Mouse (Mus musculus): ENCODE data around the gene Wscd1. TPM values are rescaled to one million over a fixed set of nuclear protein-coding genes. Genes with fewer than 3 reads are reported as not detected.

Wscd1 gene
- polyA plus RNA-seq, 1 experiment from 2014 or later: 1.2 TPM

GRCm38 (mm10) chr11:71763651-71764275 is 14.0 kb downstream of the Wscd1 start:
- Histone ChIP-seq H3K4me2 (no peak overlapping the region), H3K27ac (ENCODE audit: low read depth, low read length) (no peak overlapping the region), H3K27me3 (replicated peaks; ENCODE audit: control insufficient read depth, insufficient read depth, low read length) (no peaks in the 10 kb centered on the region), H3K9me3 (ENCODE audit: control insufficient read depth, low read length) (no peaks in the 10 kb centered on the region), H3K9ac (ENCODE audit: low read depth, low read length) (no peak overlapping the region), H3K4me1 (replicated peaks; ENCODE audit: control insufficient read depth, insufficient read depth, low read length) (no peaks in the 10 kb centered on the region), H3K4me3 (ENCODE audit: low read depth, low read length) (no peak overlapping the region), H3K36me3 (ENCODE audit: control insufficient read depth, insufficient read depth, low read length) (no peaks in the 10 kb centered on the region)
- no peak for ATAC-seq (replicated peaks; ENCODE audit: low FRiP score)
- WGBS: 59% methylated on average over 5 of the region's 5 CpGs
- no peak for DNase-seq (ENCODE audit: low spot score)

DNA sequence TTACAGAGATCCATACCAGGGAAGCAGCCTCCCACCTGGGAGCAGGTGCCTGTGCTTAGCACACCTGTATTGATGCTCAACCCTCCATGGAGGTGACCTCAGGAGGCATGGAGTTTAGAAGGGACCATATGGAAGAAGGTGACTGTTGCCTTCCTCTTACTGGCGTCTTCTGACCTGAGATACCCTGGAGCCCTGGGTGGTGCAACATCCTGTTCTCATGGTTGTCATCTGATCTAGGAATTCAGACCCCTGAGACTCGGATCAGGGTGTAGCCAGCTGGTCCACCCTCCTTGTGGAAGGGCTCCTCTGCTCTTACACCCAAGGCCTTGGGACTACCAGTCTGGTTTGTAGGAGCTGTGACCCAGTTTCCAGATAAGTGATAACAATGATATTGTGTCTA is 15.0 kb downstream of the Wscd1 start:
- no peaks in the 10 kb centered on the region for H3K9me3 ChIP-seq (ENCODE audit: control insufficient read depth, low read length)
- no peaks in the 10 kb centered on the region for H3K27me3 ChIP-seq (replicated peaks; ENCODE audit: control insufficient read depth, insufficient read depth, low read length)

DNA sequence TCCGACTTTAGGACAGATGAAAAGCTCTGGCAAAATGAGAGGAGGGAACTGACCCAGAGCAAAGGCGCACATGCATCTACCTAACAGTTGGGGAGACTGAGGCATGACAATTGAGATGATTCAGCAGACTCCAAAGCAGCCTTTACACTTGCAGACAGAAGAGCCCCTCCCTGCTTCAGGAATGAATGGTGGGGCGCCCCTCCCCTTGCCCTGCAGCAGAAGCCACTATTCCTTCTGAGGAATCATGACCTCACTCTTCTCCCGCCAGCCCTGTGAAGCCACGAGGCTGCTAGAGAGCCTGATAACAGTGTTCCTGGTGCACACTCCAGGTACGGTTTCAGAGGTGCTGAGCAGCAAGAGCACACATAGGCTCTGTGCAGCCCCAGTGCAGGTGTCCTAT is 15.6 kb downstream of the Wscd1 start:
- WGBS: 61% methylated on average over 6 of the region's 6 CpGs
- Histone ChIP-seq H3K9ac (ENCODE audit: low read depth, low read length) (no peak overlapping the region), H3K4me1 (replicated peaks; ENCODE audit: control insufficient read depth, insufficient read depth, low read length) (no peaks in the 10 kb centered on the region), H3K4me3 (ENCODE audit: low read depth, low read length) (no peak overlapping the region), H3K27ac (ENCODE audit: low read depth, low read length) (no peak overlapping the region), H3K27me3 (replicated peaks; ENCODE audit: control insufficient read depth, insufficient read depth, low read length) (no peaks in the 10 kb centered on the region), H3K4me2 (no peak overlapping the region), H3K36me3 (ENCODE audit: control insufficient read depth, insufficient read depth, low read length) (no peaks in the 10 kb centered on the region), H3K9me3 (ENCODE audit: control insufficient read depth, low read length) (no peaks in the 10 kb centered on the region)
- ATAC-seq (replicated peaks; ENCODE audit: low FRiP score) (no peak), DNase-seq (ENCODE audit: low spot score) (no peak)

More for the DNA sequence above, 15.0 kb downstream of the Wscd1 start:
- no peak overlapping the region for H3K4me3 ChIP-seq (ENCODE audit: low read depth, low read length)
- ATAC-seq (replicated peaks; ENCODE audit: low FRiP score): no peak
- no peak for DNase-seq (ENCODE audit: low spot score)
- no peaks in the 10 kb centered on the region for H3K4me1 ChIP-seq (replicated peaks; ENCODE audit: control insufficient read depth, insufficient read depth, low read length)
- no peaks in the 10 kb centered on the region for H3K36me3 ChIP-seq (ENCODE audit: control insufficient read depth, insufficient read depth, low read length)
- H3K9ac ChIP-seq (ENCODE audit: low read depth, low read length): no peak overlapping the region
- H3K27ac ChIP-seq (ENCODE audit: low read depth, low read length): no peak overlapping the region
- H3K4me2 ChIP-seq: no peak overlapping the region
- WGBS: 61% methylated on average over 2 of the region's 2 CpGs

DNA sequence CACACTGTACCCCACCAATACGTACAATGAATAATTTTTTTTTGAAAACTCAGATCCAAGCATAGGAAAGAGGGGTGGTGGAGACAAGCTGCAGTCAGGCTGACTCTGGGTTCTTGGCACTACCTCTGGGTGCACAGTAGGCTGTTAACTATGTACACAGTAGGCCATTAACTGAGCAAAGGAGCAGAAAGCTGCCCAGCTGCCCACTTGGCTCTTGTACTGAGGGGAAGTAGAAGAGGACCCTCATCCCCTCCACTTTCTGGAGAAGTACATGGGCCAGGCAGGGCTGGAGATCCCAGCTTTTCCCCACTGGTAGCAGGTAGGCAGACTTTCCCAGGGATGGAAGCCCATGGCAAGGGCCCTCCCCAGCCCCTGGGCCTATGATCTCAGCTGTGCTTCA is 16.7 kb downstream of the Wscd1 start:
- DNase-seq (ENCODE audit: low spot score) (no peak), ATAC-seq (replicated peaks; ENCODE audit: low FRiP score) (no peak)
- Histone ChIP-seq H3K27ac (ENCODE audit: low read depth, low read length) (no peak overlapping the region), H3K4me2 (no peak overlapping the region), H3K4me1 (replicated peaks; ENCODE audit: control insufficient read depth, insufficient read depth, low read length) (no peaks in the 10 kb centered on the region), H3K4me3 (ENCODE audit: low read depth, low read length) (no peak overlapping the region), H3K9ac (ENCODE audit: low read depth, low read length) (no peak overlapping the region), H3K36me3 (ENCODE audit: control insufficient read depth, insufficient read depth, low read length) (no peaks in the 10 kb centered on the region), H3K27me3 (replicated peaks; ENCODE audit: control insufficient read depth, insufficient read depth, low read length) (no peaks in the 10 kb centered on the region), H3K9me3 (ENCODE audit: control insufficient read depth, low read length) (no peaks in the 10 kb centered on the region)
- WGBS: 80% methylated on average over 1 of the region's 1 CpGs

DNA sequence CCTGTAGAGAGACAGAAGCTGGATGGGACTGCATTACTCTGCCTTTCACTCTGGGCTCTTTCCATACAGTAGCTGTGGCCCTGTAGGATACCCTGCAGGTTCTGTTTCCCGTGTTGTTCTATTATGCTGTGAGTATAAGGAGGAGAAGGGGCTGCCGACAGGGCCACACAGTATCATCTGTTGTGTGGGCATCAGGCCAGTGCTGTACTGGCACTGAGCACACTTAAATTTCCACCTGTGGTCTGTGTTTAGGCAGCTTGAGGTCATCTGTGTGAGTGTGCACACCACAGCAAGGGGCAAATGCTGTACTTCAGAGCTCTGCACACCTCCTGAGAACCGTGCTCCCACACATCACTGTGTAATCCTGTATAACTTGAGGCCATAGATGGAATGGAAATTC is 18.0 kb downstream of the Wscd1 start:
- DNase-seq (ENCODE audit: low spot score): no peak
- H3K4me2 ChIP-seq: no peak overlapping the region
- H3K4me1 ChIP-seq (replicated peaks; ENCODE audit: control insufficient read depth, insufficient read depth, low read length): no peaks in the 10 kb centered on the region
- ATAC-seq (replicated peaks; ENCODE audit: low FRiP score): no peak
- no peaks in the 10 kb centered on the region for H3K9me3 ChIP-seq (ENCODE audit: control insufficient read depth, low read length)
- H3K4me3 ChIP-seq (ENCODE audit: low read depth, low read length): no peak overlapping the region
- H3K36me3 ChIP-seq (ENCODE audit: control insufficient read depth, insufficient read depth, low read length): no peaks in the 10 kb centered on the region
- no peaks in the 10 kb centered on the region; the same call in 1 of the 2 replicates for H3K27me3 ChIP-seq (replicated peaks; ENCODE audit: control insufficient read depth, insufficient read depth, low read length)
- no peak overlapping the region for H3K9ac ChIP-seq (ENCODE audit: low read depth, low read length)
- H3K27ac ChIP-seq (ENCODE audit: low read depth, low read length): no peak overlapping the region
- WGBS: 82% methylated on average over 3 of the region's 3 CpGs

- no peak for DNase-seq (ENCODE audit: low spot score)
- Histone ChIP-seq H3K36me3 (ENCODE audit: control insufficient read depth, insufficient read depth, low read length) (no peaks in the 10 kb centered on the region), H3K27ac (ENCODE audit: low read depth, low read length) (no peak overlapping the region), H3K4me3 (ENCODE audit: low read depth, low read length) (no peak overlapping the region), H3K27me3 (replicated peaks; ENCODE audit: control insufficient read depth, insufficient read depth, low read length) (peaks cover 3% of the 10 kb centered on the region), H3K4me2 (no peak overlapping the region), H3K4me1 (replicated peaks; ENCODE audit: control insufficient read depth, insufficient read depth, low read length) (no peaks in the 10 kb centered on the region; the same call in 1 of the 2 replicates), H3K9ac (ENCODE audit: low read depth, low read length) (no peak overlapping the region), H3K9me3 (ENCODE audit: control insufficient read depth, low read length) (no peaks in the 10 kb centered on the region)
- no peak for ATAC-seq (replicated peaks; ENCODE audit: low FRiP score)
- 68% methylated on average over 8 of the region's 8 CpGs for WGBS
These were observed 20.0 kb downstream of the Wscd1 start for GRCm38 (mm10) chr11:71769744-71770143.

DNA sequence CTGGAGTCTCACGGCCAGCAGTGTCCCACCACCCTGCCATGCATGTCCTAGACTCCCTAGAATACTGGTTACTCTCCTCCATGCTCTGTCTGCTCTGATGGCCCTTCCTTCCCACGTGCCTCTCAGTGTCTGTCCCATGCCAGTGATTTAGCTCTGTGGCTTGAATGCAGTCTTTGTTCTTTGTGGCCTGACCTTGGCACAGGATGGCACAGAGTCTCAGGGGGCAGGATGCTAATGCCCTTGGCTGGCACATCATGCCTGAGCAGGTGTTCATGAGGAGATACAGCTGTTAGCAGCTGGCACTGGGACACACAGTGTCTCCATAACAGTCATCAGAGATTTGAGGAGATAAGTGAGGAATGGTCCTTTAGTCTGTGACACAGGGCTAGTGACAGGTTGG is 20.8 kb downstream of the Wscd1 start:
- WGBS: 64% methylated on average over 2 of the region's 2 CpGs
- no peaks in the 10 kb centered on the region; the same call in 1 of the 2 replicates for H3K4me1 ChIP-seq (replicated peaks; ENCODE audit: control insufficient read depth, insufficient read depth, low read length)

GRCm38 (mm10) chr11:71771074-71771473 is 21.4 kb downstream of the Wscd1 start:
- Histone ChIP-seq H3K4me3 (ENCODE audit: low read depth, low read length) (no peak overlapping the region), H3K27me3 (replicated peaks; ENCODE audit: control insufficient read depth, insufficient read depth, low read length) (peaks cover 3% of the 10 kb centered on the region), H3K36me3 (ENCODE audit: control insufficient read depth, insufficient read depth, low read length) (no peaks in the 10 kb centered on the region), H3K9me3 (ENCODE audit: control insufficient read depth, low read length) (no peaks in the 10 kb centered on the region), H3K4me1 (replicated peaks; ENCODE audit: control insufficient read depth, insufficient read depth, low read length) (no peaks in the 10 kb centered on the region; the same call in 1 of the 2 replicates), H3K4me2 (no peak overlapping the region), H3K27ac (ENCODE audit: low read depth, low read length) (no peak overlapping the region), H3K9ac (ENCODE audit: low read depth, low read length) (no peak overlapping the region)
- WGBS: 79% methylated on average over 7 of the region's 7 CpGs
- ATAC-seq (replicated peaks; ENCODE audit: low FRiP score) (no peak), DNase-seq (ENCODE audit: low spot score) (no peak)

More for the DNA sequence above, 20.8 kb downstream of the Wscd1 start:
- Histone ChIP-seq H3K27me3 (replicated peaks; ENCODE audit: control insufficient read depth, insufficient read depth, low read length) (peaks cover 3% of the 10 kb centered on the region), H3K9ac (ENCODE audit: low read depth, low read length) (no peak overlapping the region), H3K9me3 (ENCODE audit: control insufficient read depth, low read length) (no peaks in the 10 kb centered on the region), H3K4me2 (no peak overlapping the region), H3K36me3 (ENCODE audit: control insufficient read depth, insufficient read depth, low read length) (no peaks in the 10 kb centered on the region), H3K27ac (ENCODE audit: low read depth, low read length) (no peak overlapping the region), H3K4me3 (ENCODE audit: low read depth, low read length) (no peak overlapping the region)
- ATAC-seq (replicated peaks; ENCODE audit: low FRiP score) (no peak), DNase-seq (ENCODE audit: low spot score) (no peak)

- Histone ChIP-seq H3K27me3 (replicated peaks; ENCODE audit: control insufficient read depth, insufficient read depth, low read length) (peaks cover 3% of the 10 kb centered on the region), H3K9ac (ENCODE audit: low read depth, low read length) (no peak overlapping the region), H3K27ac (ENCODE audit: low read depth, low read length) (no peak overlapping the region), H3K36me3 (ENCODE audit: control insufficient read depth, insufficient read depth, low read length) (no peaks in the 10 kb centered on the region), H3K4me3 (ENCODE audit: low read depth, low read length) (no peak overlapping the region), H3K4me2 (no peak overlapping the region), H3K4me1 (replicated peaks; ENCODE audit: control insufficient read depth, insufficient read depth, low read length) (no peaks in the 10 kb centered on the region; the same call in 1 of the 2 replicates), H3K9me3 (ENCODE audit: control insufficient read depth, low read length) (no peaks in the 10 kb centered on the region)
- WGBS: 66% methylated on average over 6 of the region's 6 CpGs
- DNase-seq (ENCODE audit: low spot score) (no peak), ATAC-seq (replicated peaks; ENCODE audit: low FRiP score) (no peak)
These were observed 22.3 kb downstream of the Wscd1 start for GRCm38 (mm10) chr11:71772056-71772455.
